Mouse (Mus musculus): Measurements from ENCODE around the gene Cdk5.

The Cdk5 gene

GRCm38 (mm10) chr5:24423129-24424003 lies at the start of gene Cdk5, which contains the start of gene Slc4a2:
TSS of gene Cdk5 (minus strand) at chr5:24423530.
TSS of gene Slc4a2 (plus strand) at chr5:24423837.
- peak; percentile 100 for DNase-seq (ENCODE audit: low read depth, low spot score)

- DNase-seq (ENCODE audit: low read depth, low spot score) = no peak
Observed at GRCm38 (mm10) chr5:24470600-24470999, 47.3 kb upstream of the Cdk5 start.

DNA sequence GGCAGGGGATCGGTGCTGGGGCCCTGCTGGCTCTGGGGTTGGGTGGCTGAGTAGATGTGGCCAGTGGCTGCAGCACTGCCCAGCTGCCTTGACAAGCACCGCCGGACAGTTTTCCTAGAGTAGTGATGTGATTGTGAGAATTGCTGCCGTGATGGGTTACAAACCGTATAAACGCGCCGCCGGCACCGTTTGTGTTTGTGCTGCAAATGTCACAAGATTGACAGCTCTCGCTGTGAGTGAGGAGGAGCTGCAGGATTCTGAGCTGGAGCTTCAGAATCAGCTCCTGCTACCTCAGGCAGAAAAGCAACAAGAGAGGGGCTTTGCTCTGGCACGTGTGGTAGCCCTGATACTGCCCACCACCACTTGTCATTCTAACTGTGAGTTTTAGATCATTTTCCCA lies 43.4 kb upstream of the Cdk5 start:
- DNase-seq (ENCODE audit: low read depth, low spot score) = no peak

DNA sequence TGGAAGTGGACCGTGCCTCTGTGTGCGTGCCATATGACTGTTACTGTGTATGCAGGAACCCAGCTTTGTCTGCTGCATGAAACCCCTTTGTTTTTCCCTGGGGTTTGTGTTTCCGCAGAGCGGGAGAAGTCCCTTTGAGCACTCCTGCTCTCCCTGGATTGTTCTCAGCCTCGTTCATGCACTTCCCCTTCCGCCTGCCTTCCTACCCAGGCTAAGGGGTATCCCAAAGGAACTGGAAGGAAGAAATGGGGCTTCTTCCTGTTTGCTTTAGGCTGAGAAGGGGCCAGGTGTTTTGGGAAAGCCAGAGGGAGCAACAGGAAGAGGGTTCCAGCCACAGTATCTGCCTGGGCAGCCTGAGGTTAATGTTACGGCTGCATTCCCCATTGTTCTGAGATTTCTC lies 32.3 kb upstream of the Cdk5 start:
- no peak for DNase-seq (ENCODE audit: low read depth, low spot score)

GRCm38 (mm10) chr5:24455076-24455475 lies 31.7 kb upstream of the Cdk5 start:
- no peak for DNase-seq (ENCODE audit: low read depth, low spot score)

- DNase-seq (ENCODE audit: low read depth, low spot score) = no peak
Observed at GRCm38 (mm10) chr5:24453985-24454303, 30.6 kb upstream of the Cdk5 start.

DNA sequence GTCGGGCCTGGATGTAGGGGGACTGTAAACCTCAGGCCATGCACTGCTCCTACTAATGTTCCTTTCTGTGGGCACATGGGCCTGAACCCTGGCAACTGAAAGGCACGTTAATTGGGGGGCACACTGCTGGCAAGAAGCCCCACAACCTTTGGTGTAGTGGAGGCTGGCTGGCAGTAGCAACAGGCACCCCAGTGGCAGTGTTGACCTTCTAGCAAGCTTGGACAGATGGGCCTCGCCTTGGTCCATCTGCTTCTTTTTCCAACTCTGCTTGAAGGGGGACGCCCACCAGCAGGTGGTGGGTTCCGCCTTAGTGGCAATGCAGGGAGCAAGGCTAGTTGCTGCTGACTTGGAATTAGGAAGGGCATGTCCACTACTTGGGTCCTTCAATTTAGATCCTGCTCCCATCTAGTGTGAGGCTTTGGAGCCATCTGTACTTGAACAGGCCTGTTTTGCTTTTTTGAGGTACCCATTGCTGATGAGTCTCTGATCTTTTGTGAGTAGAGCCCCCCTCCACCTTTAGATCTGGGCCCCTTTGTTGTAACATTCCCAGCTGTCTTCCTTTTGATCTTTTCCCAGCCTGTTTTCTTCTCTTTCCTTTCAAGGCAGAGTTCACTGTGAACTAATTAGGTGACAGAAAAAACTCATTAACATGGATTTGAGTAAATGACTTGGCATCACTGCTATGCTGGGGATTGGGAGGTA lies 30.1 kb upstream of the Cdk5 start:
- no peak for DNase-seq (ENCODE audit: low read depth, low spot score)

GRCm38 (mm10) chr5:24452691-24453233 lies 29.4 kb upstream of the Cdk5 start:
- DNase-seq (ENCODE audit: low read depth, low spot score) = no peak

GRCm38 (mm10) chr5:24452030-24452690 lies 28.8 kb upstream of the Cdk5 start, which contains the start of gene Agap3:
TSS of gene Agap3 (plus strand) at chr5:24452177.
- no peak for DNase-seq (ENCODE audit: low read depth, low spot score)

- peak; percentile 81 for DNase-seq (ENCODE audit: low read depth, low spot score)
Observed at GRCm38 (mm10) chr5:24451264-24452029, 28.1 kb upstream of the Cdk5 start.

DNA sequence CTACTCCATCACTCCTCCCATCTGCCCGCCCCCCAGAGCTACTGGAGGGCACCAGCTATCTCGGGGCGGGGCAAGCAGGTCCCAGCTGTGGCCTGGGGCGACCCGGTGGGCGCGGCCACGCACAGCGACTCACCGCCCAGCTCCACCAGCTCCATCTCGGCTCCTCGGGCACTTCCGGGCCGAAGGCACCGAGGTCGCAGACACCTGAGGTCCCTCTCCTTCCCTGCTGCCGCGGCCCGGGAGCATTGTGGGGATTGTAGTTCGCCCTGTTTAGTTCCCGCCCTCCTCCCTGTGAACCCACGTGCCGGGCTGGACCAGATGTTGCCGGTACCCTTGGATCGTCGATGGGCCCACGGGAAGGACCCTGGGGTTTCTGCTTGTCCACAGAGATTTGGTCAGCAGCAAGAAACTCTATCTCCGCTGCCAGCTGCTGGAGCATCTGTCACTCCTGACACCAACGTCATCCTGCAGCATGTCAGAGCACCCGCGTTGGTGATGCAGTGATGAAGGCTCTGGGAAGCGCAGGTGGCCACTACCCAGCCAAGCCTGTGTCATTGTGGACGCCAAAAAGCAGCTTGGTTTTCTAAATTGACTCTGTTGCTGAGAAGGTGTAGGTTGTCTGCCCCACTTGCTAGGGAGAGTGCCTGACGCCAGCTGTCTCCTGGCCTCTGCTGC lies 24.4 kb upstream of the Cdk5 start, which contains the start of gene Tmub1:
Gene Tmub1 (minus strand): TSS at position 231 of the 675 bp plus-strand sequence.
- peak; percentile 77 for DNase-seq (ENCODE audit: low read depth, low spot score)

DNA sequence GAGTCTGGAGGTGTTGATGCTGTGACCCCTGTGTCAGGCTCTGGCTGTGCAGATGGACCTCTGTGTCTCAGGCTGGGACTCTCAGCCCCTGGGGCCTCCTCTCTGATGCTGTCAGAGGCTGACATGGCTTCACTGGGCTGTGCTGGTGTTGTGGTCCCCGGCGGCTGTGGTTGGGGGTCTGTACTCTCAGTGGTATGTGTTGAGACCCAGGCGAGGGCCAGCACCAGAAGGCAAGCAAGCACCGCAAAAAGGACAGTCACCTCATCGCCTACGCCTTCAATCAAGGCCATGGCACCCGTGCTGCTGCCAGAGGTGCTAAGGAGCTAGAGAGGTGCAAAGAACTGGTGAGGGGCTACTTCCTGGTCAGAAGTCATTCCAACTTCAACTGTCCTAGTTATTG lies 23.3 kb upstream of the Cdk5 start:
- no peak for DNase-seq (ENCODE audit: low read depth, low spot score)

DNA sequence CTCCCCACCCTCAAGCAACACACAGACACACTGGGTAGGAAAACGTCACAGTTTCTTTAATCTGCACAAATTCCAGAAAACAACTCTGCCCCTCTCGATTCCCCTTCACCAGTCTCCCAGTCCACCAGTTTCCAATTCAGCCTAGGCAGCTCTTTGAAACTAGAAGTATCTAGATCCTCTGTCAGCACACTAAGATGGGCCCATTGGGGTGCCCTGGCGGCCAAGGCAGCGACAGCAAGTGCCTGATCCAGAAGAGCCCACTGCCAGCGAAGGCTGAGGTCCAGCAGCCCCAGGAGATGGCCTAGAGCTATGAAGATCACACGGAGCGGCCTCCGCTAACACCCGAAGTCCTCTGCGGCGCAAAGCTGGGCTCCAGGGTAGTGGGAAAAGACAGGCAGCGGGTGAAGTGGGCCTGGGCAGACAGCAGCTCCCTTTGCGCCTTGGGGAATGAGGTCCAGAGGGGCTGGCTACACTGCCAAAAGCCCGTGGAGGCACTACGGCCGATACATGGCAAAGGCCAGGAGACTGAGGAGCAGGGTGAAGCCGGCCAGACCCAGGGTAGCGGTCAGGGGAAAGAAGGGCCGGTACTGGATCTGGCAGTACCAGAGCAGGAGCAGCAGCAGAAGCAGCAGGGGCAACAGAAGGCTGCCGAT lies 22.2 kb upstream of the Cdk5 start:
- DNase-seq (ENCODE audit: low read depth, low spot score) = no peak

GRCm38 (mm10) chr5:24444746-24445427 lies 21.6 kb upstream of the Cdk5 start, which contains the start of gene Fastk:
TSS of gene Fastk (minus strand) at chr5:24445287.
- peak; percentile 88 for DNase-seq (ENCODE audit: low read depth, low spot score)

GRCm38 (mm10) chr5:24443927-24444326 lies 20.6 kb upstream of the Cdk5 start:
- DNase-seq (ENCODE audit: low read depth, low spot score) = no peak

DNA sequence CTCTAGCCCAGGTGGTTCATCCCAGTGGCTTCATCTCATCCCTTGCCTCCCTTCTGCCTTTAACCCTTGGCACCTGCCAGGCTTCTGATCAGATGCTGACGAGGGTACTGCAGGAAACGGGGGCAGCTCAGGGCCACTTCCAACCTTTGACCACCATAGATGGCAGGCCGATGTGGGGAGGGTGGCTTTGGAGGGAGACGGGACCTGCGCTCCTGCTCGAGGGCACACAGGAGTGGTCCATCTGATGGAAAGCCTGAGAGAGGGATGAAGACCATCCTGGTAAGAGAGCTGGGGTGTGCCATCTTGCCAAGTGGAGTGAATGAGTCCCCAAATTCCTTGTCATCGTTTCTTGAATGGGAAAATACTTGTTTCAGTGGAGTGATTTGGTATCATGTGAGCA lies 19.9 kb upstream of the Cdk5 start:
- no peak for DNase-seq (ENCODE audit: low read depth, low spot score)

DNA sequence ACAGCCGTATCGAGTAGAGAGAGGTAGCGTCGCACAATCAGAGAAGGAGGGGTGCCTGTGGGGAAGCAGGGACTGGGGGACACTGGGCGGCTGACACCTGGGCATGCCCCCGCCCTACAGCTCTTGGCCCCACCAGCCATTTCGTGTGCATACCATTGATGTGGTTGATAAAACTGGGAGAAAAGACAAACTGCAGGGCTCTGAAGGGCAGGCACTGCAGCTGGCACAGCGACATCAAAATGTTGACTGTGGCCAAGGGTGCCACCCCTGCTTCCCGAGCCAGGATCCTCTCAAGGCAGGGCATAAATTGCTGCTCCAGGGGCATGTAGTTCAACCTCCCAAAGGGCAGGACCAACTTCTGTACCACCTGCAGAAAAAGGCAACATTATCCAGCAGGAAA lies 18.7 kb upstream of the Cdk5 start:
- no peak for DNase-seq (ENCODE audit: low read depth, low spot score)

DNA sequence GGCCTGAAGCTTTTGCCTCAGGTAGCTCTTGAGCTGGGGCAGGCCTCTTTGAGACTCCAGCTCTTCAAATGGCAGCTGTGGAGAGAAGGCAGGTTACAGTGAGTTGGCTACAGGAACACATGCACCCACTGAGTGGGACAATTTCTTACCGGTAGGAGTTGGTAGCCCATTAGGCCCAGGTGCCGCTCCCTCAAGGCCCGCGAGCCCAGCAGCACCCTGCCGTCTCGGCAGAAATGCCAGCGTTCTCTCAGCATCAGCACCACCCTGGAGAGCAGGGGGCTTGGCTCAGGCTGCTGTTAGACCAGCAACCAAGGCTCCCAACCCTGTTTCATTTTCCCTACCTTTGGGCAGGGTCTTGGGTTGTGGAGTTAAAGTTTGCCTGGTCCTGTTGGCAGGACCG lies 17.9 kb upstream of the Cdk5 start:
- DNase-seq (ENCODE audit: low read depth, low spot score) = no peak

DNA sequence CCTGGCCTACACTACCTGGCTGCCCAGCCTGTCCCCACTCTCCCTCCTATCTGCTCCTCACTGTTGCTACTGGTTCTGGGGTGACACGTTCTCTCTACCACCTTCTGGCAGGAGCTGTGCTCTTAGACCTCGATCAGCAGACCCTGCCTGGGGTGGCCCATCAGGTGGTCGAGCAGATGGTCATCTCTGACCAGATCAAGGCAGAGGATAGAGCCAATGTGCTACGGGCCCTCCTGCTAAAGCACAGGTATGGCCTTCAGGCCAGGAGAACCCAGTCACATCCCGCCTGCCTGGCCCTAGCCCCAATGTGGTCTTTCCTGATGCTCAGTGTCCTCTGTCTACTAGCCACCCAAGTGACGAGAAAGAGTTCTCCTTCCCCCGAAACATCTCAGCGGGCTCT lies 10.7 kb upstream of the Cdk5 start:
- DNase-seq (ENCODE audit: low read depth, low spot score) = no peak

GRCm38 (mm10) chr5:24428596-24428995 lies 5.3 kb upstream of the Cdk5 start:
- no peak for DNase-seq (ENCODE audit: low read depth, low spot score)

All from telencephalon, adult 2 months (tissue).